Mouse (Mus musculus) MEL (cell line): ENCODE results near the gene Cpne2. TPM values are rescaled to one million over a fixed set of nuclear protein-coding genes. Genes with fewer than 3 reads are reported as not detected.

Experiments used
- DNase-seq: peaks from one replicate; pipeline ENCODE4 v3.0.0; 2011; ENCODE audit warnings: low read depth, low spot score
- H3K27ac ChIP-seq: 2 replicates; pipeline ENCODE4 v1.5.1; 2012; ENCODE audit warnings: low read depth, mild to moderate bottlenecking, control low read depth, low read length, moderate library complexity; ENCODE audit not compliant: control insufficient read depth
- H3K27me3 ChIP-seq, 2 experiments: fragments of 150-350 bp in 1 of 2; sonication (generic) in 1 of 2; 2 replicates each; pipeline ENCODE4 v1.6.1; 2012; ENCODE audit warnings: low read length in 2 of 2, mild to moderate bottlenecking in 2 of 2, improper control_type of control experiment in 1 of 2, moderate library complexity in 1 of 2; ENCODE audit not compliant: insufficient read depth in 2 of 2, control insufficient read depth in 1 of 2
- H3K36me3 ChIP-seq, 2 experiments: 2 replicates each; pipeline ENCODE4 v1.6.1; 2012 to 2014; ENCODE audit warnings: low read length in 2 of 2, improper control_type of control experiment in 1 of 2, inconsistent platforms in 1 of 2, mild to moderate bottlenecking in 1 of 2; ENCODE audit not compliant: insufficient read depth in 2 of 2, control insufficient read depth in 1 of 2
- H3K4me1 ChIP-seq, 2 experiments: fragments of 150-350 bp in 1 of 2; sonication (generic) in 1 of 2; 2 replicates each; pipeline ENCODE4 v1.6.1; 2012; ENCODE audit warnings: low read length in 2 of 2, improper control_type of control experiment in 1 of 2, mild to moderate bottlenecking in 1 of 2; ENCODE audit not compliant: insufficient read depth in 2 of 2, control insufficient read depth in 1 of 2
- H3K4me3 ChIP-seq, 2 experiments: fragments of 150-350 bp in 1 of 2; sonication (generic) in 1 of 2; 2 replicates each; pipeline ENCODE4 v1.5.1; 2012; ENCODE audit warnings: low read depth in 2 of 2, low read length in 2 of 2, mild to moderate bottlenecking in 2 of 2, moderate library complexity in 2 of 2, control low read depth in 1 of 2, improper control_type of control experiment in 1 of 2; ENCODE audit not compliant: control insufficient read depth in 1 of 2, insufficient read depth in 1 of 2
- H3K79me2 ChIP-seq: 2 replicates; pipeline ENCODE4 v1.6.1; 2012; ENCODE audit warnings: mild to moderate bottlenecking, low read length, moderate library complexity; ENCODE audit not compliant: control insufficient read depth, poor library complexity, insufficient read depth
- H3K9ac ChIP-seq: 2 replicates; pipeline ENCODE4 v1.6.1; 2012; ENCODE audit warnings: low read depth, mild to moderate bottlenecking, control low read depth, low read length, moderate library complexity; ENCODE audit not compliant: control insufficient read depth, poor library complexity, severe bottlenecking
- H3K9me3 ChIP-seq: fragments of 150-350 bp; sonication (generic); replicated peaks from 2 replicates; pipeline ENCODE4 v1.6.1; 2012; ENCODE audit warnings: mild to moderate bottlenecking, low read length, improper control_type of control experiment, moderate library complexity; ENCODE audit not compliant: insufficient read depth
- CHD1 ChIP-seq: IDR thresholded peaks from 2 replicates; pipeline ENCODE4 v1.6.1; 2012; ENCODE audit warnings: low read depth, mild to moderate bottlenecking, inconsistent platforms, low read length, improper control_type of control experiment
- CHD2 ChIP-seq: IDR thresholded peaks from 2 replicates; pipeline ENCODE4 v1.6.1; 2011; ENCODE audit warnings: low read length, improper control_type of control experiment
- ETS1 ChIP-seq: IDR thresholded peaks from 2 replicates; pipeline ENCODE4 v1.6.1; 2012; ENCODE audit warnings: low read depth, mild to moderate bottlenecking, inconsistent platforms, low read length, improper control_type of control experiment, moderate library complexity
- GATA1 ChIP-seq: IDR thresholded peaks from 2 replicates; pipeline ENCODE4 v1.6.1; 2011; ENCODE audit warnings: low read depth, low read length, improper control_type of control experiment
- HCFC1 ChIP-seq: IDR thresholded peaks from 2 replicates; pipeline ENCODE4 v1.6.1; 2012; ENCODE audit warnings: low read depth, mild to moderate bottlenecking, inconsistent platforms, low read length, improper control_type of control experiment, moderate library complexity
- JUND ChIP-seq: IDR thresholded peaks from 2 replicates; pipeline ENCODE4 v1.6.1; 2011; ENCODE audit warnings: low read depth, mild to moderate bottlenecking, improper control_type of control experiment, low read length
- KAT2A ChIP-seq: conservative IDR thresholded peaks from 2 replicates; pipeline ENCODE4 v1.6.1; 2012; ENCODE audit warnings: low read depth, low read length, improper control_type of control experiment, inconsistent platforms
- MAFK ChIP-seq: IDR thresholded peaks from 2 replicates; pipeline ENCODE4 v1.6.1; 2011; ENCODE audit warnings: low read depth, mild to moderate bottlenecking, low read length, improper control_type of control experiment, borderline replicate concordance
- MAX ChIP-seq: IDR thresholded peaks from 2 replicates; pipeline ENCODE4 v1.6.1; 2011; ENCODE audit warnings: low read length, improper control_type of control experiment
- MAZ ChIP-seq: IDR thresholded peaks from 2 replicates; pipeline ENCODE4 v1.6.1; 2012; ENCODE audit warnings: low read depth, mild to moderate bottlenecking, inconsistent platforms, low read length, improper control_type of control experiment
- MXI1 ChIP-seq: IDR thresholded peaks from 2 replicates; pipeline ENCODE4 v1.6.1; 2011; ENCODE audit warnings: mild to moderate bottlenecking, low read depth, low read length, improper control_type of control experiment
- MYB ChIP-seq: IDR thresholded peaks from 2 replicates; pipeline ENCODE4 v1.6.1; 2011; ENCODE audit warnings: mild to moderate bottlenecking, low read depth, low read length, improper control_type of control experiment
- NELFE ChIP-seq: IDR thresholded peaks from 2 replicates; pipeline ENCODE4 v1.6.1; 2011; ENCODE audit warnings: low read depth, low read length, improper control_type of control experiment
- POLR2AphosphoS5 ChIP-seq: IDR thresholded peaks from 2 replicates; pipeline ENCODE4 v1.6.1; 2012; ENCODE audit warnings: low read depth, borderline replicate concordance, mild to moderate bottlenecking, inconsistent platforms, low read length, moderate library complexity, mixed read lengths
- TAL1 ChIP-seq: IDR thresholded peaks from 2 replicates; pipeline ENCODE4 v1.6.1; 2012; ENCODE audit warnings: mild to moderate bottlenecking, inconsistent platforms, low read length, moderate library complexity, mixed read lengths
- TBP ChIP-seq: IDR thresholded peaks from 2 replicates; pipeline ENCODE4 v1.8.0; 2011; ENCODE audit warnings: low read depth, low read length, improper control_type of control experiment
- ZKSCAN1 ChIP-seq: IDR thresholded peaks from 2 replicates; pipeline ENCODE4 v1.6.1; 2012; ENCODE audit warnings: low read depth, mild to moderate bottlenecking, inconsistent platforms, low read length, improper control_type of control experiment, moderate library complexity
- ZMIZ1 ChIP-seq: IDR thresholded peaks from 2 replicates; pipeline ENCODE4 v1.6.1; 2012; ENCODE audit warnings: low read depth, mild to moderate bottlenecking, inconsistent platforms, low read length, improper control_type of control experiment, moderate library complexity
- ZNF384 ChIP-seq: IDR thresholded peaks from 2 replicates; pipeline ENCODE4 v1.6.1; 2012; ENCODE audit warnings: low read depth, mild to moderate bottlenecking, inconsistent platforms, low read length, improper control_type of control experiment
- polyA plus RNA-seq, 2 experiments: library from polyadenylated mRNA; stranded (reverse) in 1 of 2; unstranded in 1 of 2; fragments of >175 nt in 1 of 2; fragments of >200 nt in 1 of 2; gene quantifications; 2 replicates each; pipeline versions ENCODE4 v1.2.1 to v1.2.4; 2012; ENCODE audit warnings: low replicate concordance in 2 of 2, low read depth in 1 of 2; ENCODE audit not compliant: insufficient read length in 2 of 2, insufficient read depth in 1 of 2, missing spikeins in 1 of 2
- total RNA-seq: library from RNA; depleted of rRNA; stranded (reverse); fragments of 300-350 nt; gene quantifications from 2 replicates; pipeline ENCODE4 v1.2.3, GENCODE M21; 2012

The Cpne2 gene
- total and polyA plus RNA-seq, 3 experiments = 19.1 to 29.7 TPM; not detected in 1

- TF ChIP-seq MAFK = no peak
- TF ChIP-seq TBP = no peak
- no peak for TF ChIP-seq TAL1
- TF ChIP-seq CHD1 = no peak
- TF ChIP-seq ZKSCAN1 = no peak
- TF ChIP-seq JUND = no peak
- TF ChIP-seq HCFC1 = no peak
- no peak for TF ChIP-seq ZMIZ1
- TF ChIP-seq MAX = no peak
- Histone ChIP-seq H3K79me2 (no peaks in the 10 kb centered on the region), H3K4me1 (no peaks in the 10 kb centered on the region), H3K27me3 (peaks cover 7 to 11% of the 10 kb centered on the region in 2 experiments; a peak in 3 of 4 replicates), H3K9me3 (no peaks in the 10 kb centered on the region), H3K9ac (no peak overlapping the region), H3K4me3 (no peak overlapping the region), H3K36me3 (no peaks in the 10 kb centered on the region), H3K27ac (no peak overlapping the region)
- peak; percentile 24 for DNase-seq
Measured at GRCm38 (mm10) chr8:94521481-94521880, 11.3 kb upstream of the Cpne2 start.

GRCm38 (mm10) chr8:94522482-94522881 is 10.3 kb upstream of the Cpne2 start:
- Histone ChIP-seq H3K79me2 (no peaks in the 10 kb centered on the region), H3K4me3 (no peak overlapping the region), H3K27ac (no peak overlapping the region), H3K36me3 (no peaks in the 10 kb centered on the region), H3K9me3 (no peaks in the 10 kb centered on the region), H3K9ac (no peak overlapping the region), H3K4me1 (no peaks in the 10 kb centered on the region), H3K27me3 (peaks cover 7 to 11% of the 10 kb centered on the region in 2 experiments; a peak in 3 of 4 replicates)
- no peak for DNase-seq
- no peak for TF ChIP-seq MAX
- no peak for TF ChIP-seq KAT2A

DNA sequence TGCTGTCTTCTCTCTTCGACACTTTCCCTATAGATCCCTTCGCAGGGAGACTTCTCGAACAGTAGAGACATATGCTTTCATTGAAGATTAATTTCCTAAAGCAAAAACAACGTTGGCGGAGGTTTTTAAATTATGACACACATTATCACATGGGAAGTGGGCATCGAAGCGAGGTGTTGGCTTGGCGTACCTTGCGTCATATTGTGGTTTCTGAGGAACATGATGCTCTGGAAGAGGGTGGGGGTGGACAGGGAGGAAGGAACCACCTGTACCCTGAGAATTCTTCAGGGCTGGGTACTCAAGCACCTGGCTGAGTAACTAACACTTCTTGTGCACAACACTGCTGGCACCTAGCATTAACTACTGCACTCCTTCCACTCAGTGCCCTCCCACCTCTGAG is 8.2 kb upstream of the Cpne2 start:
- no peak for DNase-seq
- TF ChIP-seq CHD1 = no peak
- no peak for TF ChIP-seq GATA1
- no peak for TF ChIP-seq CHD2
- TF ChIP-seq ZMIZ1 = no peak
- TF ChIP-seq MAZ = no peak
- TF ChIP-seq JUND = no peak
- no peak for TF ChIP-seq ETS1
- no peak for TF ChIP-seq ZNF384
- TF ChIP-seq POLR2AphosphoS5 = no peak
- no peak for TF ChIP-seq ZKSCAN1
- TF ChIP-seq TBP = no peak
- no peak for TF ChIP-seq MYB
- TF ChIP-seq MXI1 = no peak
- no peak for TF ChIP-seq NELFE
- TF ChIP-seq MAX = no peak
- Histone ChIP-seq H3K4me1 (peaks cover 0 to 3% of the 10 kb centered on the region in 2 experiments; a peak in 2 of 4 replicates), H3K9ac (no peak overlapping the region), H3K4me3 (no peak overlapping the region), H3K36me3 (peaks cover 0 to 4% of the 10 kb centered on the region in 2 experiments; a peak in 1 of 4 replicates), H3K27ac (no peak overlapping the region), H3K79me2 (no peaks in the 10 kb centered on the region), H3K9me3 (no peaks in the 10 kb centered on the region), H3K27me3 (peaks cover 7 to 11% of the 10 kb centered on the region in 2 experiments; a peak in 3 of 4 replicates)
